Mouse (Mus musculus) adrenal gland, adult 2 months (tissue): Measurements from ENCODE around the gene Zdhhc5. TPM values are rescaled to one million over a fixed set of nuclear protein-coding genes. Genes with fewer than 3 reads are reported as not detected.

Source experiments
- DNase-seq: peaks from one replicate; pipeline ENCODE4 v3.0.0; 2021
- long read RNA-seq: library from polyadenylated mRNA; stranded (forward); transcript quantifications from one replicate; pipeline ENCODE4 v2.0.0, GENCODE M21; 2021
- polyA plus RNA-seq: library from polyadenylated mRNA; depleted of rRNA; stranded (reverse); fragments of >200 nt; gene quantifications from 2 replicates; pipeline ENCODE4 v1.2.3, GENCODE M21; 2012; rRNA removed
- total RNA-seq, 2 experiments: library from RNA; stranded (reverse); gene quantifications; 2 replicates each; pipeline ENCODE4 v1.2.3; 2021

Gene Zdhhc5
- 10 to 100 TPM; 61.7 to 74.4 TPM for total RNA-seq
- 37.5 and 46.3 TPM in 2 replicates for polyA plus RNA-seq
- long read RNA-seq, full-length matches to known transcripts: 21 of 29 reads
- long read RNA-seq, partial matches to known transcripts: 8 of 29 reads
- long read RNA-seq, other reads (novel, unspliced or antisense): 0 of 29 reads

DNA sequence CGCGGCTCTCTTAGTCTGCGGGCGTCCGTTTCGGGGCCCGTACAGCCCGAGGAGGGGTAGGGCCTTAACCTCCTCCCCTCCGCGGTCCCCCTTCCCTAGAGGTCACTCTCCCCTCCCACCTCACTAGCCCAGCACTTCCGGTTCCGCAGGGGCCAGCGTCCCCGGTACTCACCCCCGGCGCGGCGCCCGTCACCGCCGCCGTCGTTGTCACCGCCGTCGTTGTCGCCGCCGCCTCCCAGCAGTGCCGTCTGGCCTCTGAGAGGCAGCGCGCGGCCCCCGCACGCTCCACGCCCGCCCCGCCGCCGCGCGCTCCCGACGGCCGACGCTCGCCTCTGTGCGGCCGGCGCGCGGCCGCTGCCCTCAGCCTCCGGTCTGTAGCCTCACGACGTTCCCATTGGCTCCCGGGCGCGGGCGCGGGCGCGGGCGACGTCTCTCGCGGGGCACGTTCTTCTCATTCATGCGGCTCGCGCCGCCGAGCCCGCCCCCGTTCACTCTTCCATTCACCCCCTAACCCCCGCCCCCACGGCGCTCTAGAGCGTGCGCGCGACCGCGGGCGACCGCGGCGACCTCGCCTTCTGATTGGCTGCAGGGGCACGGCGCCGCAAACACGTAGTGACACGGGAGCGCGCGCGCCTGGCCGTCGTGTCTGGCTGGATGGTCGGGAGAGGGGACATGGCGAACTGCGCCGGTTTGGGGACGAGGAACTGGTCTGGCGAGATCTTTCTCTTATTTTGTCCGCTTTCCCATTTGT, at the start of gene Zdhhc5:
Gene Zdhhc5, minus strand, starts transcription at position 370 of the 751 bp plus-strand sequence.
- DNase-seq: peak; percentile 99

DNA sequence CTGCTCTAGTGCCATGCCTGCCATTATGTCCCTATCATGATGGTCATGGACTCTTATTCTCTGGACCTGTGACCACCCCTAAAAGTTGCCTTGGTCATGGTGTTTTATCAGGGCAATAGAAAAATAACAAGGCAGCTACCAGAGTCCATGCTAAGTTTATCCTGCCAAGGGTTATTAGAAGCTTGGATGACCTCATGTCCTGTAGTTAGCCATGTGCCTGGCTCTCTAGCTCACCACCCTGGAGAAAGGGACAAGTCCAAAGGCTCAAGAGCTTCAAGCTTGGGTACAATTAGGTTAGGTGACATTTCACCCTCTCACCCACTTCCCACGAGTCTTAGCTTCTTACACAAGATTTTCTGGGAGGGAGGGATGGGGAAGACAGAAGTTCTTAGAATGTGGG, 47.8 kb upstream of the Zdhhc5 start:
- DNase-seq: no peak

DNA sequence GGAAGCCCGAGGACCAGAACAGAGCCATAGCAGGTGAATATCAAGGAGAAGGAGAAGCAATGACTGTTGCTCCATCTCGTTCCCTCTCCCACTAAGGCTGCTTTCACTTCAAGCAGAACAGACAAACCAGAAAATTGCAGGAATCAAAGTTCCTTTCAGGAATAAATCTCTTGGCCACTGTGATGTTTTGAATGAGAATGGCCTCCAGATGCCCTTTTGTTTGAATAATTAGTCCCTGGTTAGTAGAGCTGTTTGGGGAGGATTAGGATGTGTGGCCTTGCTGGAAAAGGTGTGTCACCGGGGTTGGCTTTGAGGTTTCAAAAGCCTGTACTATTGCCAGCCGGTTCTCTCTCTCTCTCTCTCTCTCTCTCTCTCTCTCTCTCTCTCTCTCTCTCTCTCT, 47.3 kb upstream of the Zdhhc5 start:
- DNase-seq: no peak

DNA sequence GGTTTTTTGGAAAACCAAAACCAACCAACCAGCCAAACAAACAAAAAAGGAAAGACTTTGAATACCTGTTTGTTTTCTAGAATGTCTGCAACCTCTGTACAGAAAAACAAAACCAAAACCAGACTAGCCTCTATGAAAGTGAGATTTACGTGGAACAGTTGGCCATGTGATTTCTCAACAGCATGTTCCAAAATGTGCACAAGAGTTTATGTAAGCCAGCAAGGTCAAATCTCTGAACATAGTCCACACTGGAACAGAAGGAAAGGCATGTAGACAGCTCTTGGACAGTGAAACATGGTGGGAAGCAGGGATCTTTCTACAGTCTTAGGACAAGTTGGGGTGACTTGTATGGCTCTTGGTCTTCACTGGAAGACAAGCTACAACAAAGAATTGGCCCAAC, 46.9 kb upstream of the Zdhhc5 start:
- DNase-seq: no peak

DNA sequence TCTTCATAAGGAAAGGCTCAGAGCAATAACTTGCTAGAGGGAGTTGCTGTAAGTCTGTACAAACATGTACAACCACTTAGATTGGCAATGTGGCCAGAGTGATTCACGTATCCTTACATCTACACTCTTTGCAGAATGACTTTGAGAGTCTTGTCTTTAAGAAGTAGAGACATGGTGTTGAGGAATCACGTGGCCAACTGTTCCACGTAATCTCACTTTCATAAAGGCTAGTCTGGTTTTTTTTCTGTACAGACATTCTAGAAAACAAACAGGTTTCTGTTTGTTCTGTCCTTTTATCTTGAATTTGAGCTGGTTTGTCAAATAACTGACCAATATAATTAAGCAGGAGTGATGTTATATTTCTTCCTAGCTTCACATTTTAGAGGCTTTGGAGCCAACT, 46.3 kb upstream of the Zdhhc5 start:
- no peak for DNase-seq

DNA sequence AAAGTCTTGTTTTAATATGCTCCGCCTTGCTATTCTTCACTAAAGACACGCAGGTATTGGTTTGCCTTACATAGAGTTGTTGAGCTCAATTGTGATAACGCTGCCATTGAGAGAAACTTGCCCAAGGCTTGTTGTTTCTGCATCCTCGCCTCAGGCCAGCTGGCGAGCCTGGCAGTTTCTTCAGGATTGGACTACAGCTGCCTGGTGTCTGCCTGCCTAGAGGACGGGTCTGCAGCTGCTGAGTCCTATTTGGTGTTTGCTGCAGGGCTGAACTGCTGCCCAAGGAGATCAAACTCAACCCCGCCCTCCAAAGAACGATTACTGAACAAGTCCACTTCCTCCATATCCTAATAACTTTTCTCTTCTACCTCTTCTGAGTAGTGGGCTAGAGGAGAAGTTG, 45.8 kb upstream of the Zdhhc5 start:
- no peak for DNase-seq

DNA sequence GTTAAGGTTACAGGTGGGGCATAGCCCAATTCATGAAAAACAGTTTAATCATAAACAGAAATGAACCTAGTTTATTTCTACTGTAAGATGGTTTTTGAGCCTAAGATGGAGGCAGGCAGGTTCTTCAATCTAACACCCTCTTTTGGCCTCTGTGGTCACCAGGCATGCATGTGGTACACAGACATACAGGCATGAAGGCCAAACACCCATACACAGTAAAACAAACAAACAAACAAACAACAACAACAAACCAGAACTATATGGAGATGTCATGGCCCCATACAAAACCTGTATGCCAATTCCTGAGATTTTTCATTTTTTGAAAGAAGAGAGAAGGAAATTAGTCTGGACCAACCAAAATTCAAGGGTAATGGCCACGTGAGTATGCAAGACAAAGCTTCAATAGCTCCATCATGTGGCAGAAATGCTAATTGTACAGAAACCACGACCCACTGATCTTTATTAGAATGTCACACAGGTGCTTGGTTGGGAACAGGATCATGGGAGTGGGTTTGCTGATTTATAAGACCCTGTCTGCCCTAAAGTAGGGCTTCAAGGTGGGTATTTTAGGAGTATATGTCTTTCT, 43.7 kb upstream of the Zdhhc5 start:
- DNase-seq: no peak

DNA sequence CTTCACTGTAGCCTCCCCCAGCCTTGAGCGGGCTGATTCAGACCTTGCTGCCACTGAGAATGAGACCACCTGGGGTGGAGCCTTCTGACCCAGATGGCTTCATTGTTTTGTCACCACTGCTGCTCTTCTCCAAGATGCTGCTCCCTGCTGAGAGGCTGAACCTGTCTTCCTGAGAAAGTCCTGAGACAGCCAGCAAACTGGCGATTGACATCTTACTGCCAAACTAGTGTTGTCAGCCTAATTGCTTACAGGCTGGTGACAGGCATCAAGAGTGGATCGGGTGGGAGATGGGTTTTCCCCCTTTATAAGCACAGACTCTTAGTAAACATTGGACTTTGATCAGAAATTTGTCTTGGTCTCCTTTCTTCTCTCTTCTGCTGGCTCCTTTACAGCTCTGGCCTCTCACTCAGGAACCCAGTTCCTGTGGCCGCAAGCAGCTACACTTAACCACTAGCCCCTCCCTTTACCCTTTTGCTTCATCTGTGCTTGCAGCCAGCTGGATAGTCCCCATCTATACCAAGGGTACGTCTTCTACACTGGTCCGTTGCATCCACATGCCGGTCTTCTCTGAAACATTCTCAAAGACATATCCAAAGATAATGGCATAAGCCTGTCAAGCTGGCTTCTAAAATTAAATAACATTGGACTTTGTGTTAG, 42.2 kb upstream of the Zdhhc5 start:
- no peak for DNase-seq

DNA sequence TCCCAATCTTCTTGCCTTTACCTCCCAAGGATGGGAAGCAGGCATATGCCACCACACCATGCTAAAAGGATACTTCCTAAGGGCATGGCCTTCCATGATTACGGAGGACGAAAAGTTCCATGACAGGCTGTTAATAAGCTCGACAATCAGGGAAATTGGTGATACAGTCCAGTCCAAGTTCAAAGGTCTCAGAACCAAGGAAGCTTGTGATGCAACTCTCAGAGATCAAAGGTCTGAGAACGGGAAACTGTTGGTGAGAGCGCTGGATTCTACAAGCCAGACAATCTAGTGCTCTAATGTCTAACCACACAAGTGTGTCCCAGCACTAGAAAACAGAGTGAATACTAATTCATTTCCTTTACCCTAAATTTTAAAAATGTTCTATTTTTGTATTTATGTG, 41.3 kb upstream of the Zdhhc5 start:
- DNase-seq: no peak

DNA sequence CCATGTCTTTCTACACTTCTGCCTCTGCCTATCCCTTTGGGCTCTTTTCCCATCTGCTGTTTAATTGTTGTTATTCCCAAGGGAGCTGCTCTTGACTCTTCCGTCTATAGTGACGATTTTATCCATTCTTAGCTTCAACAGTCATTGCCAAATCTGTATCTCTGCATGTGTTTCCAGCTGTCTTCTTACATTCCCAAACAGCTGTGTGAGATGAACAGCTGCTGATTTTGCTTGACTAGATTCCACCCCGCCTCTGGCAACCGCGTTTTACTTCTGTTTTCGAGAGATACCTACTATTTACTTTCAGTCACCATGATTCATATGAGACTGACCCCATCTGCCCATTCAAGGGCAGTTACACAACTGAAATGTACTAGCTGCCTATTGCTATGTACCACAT, 35.1 kb upstream of the Zdhhc5 start:
- no peak for DNase-seq

DNA sequence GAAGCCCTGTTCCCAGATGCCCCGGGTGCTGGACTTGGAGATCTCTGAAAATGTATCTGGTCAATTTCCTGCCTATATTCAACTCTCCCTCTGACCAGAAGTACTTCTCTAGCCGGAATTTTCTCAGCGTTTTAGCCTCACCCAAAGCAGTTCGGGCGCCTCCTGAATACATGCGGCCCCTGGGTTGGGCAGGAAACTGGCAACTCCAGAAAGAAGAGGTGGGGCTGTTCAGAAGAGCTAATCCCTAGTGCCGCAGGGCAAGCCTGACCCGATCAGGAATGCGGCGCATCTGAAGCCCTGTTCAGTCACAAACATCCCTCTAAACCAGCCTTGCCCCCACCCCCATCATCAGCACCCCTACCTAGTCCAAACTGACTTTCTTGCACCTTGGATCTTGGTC, 29.1 kb upstream of the Zdhhc5 start:
- DNase-seq: no peak

DNA sequence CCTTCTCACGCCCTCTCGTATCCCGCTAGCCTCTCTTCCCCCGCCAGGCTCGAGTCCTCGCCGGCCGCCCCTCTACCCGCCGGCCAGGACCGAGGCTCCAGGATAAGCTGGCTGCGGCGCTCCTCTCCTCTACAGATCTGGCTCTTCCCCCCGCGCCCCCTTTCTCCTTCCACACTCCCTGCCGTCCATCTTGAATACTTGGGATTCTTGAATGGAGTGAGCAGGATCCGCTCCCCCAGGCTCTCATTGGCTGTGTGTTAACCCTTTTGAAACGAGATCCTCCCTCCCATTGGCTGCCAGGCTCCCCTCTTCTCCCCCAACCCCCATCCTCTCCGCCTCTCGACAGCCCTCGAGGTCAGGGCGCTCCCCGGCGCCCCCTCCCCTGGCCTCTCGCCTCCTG, 28.6 kb upstream of the Zdhhc5 start, which contains the start of gene Gm19426:
Gene Gm19426, minus strand, starts transcription at position 95 of the 400 bp plus-strand sequence.
- peak; percentile 81 for DNase-seq

DNA sequence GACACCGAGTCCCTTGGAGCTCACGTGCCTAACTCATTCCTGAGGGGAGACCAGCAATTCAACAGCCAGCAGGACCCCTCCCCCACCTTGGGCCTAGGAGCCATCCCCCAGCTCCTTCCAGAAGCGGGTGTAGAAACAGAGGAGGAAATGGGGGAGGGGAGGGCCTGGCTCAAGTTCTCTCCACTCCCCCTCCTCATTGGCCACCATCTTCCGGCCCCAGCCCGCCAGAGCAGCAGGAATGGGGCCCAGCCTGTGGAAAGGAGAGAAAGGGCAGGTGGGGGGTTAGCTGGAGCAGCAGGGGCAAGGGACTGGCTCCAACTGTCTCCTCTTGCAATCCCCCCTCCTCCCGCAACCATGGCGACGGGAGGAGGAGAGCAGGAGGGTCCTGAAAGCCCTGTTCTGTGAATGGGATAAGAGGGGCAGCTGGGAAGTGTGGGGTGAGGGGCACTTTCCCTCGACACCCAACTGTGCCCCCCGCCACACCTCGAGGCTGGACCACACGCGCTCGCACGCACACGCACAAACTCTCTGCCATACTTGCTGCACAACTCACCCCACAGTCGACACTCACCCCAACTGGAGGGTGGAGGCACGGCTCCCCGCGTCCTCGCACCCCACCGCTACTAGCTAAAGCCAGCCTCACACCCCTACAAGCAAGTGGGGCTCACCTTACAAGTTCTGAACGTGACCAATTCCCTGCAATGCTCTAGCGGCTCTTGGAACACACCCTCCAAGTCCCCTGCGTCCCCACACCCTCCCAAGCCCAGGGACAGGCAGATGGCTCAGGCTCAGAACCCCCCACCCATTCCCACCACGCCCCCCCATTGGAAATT, 27.7 kb upstream of the Zdhhc5 start:
- peak; percentile 35 for DNase-seq

DNA sequence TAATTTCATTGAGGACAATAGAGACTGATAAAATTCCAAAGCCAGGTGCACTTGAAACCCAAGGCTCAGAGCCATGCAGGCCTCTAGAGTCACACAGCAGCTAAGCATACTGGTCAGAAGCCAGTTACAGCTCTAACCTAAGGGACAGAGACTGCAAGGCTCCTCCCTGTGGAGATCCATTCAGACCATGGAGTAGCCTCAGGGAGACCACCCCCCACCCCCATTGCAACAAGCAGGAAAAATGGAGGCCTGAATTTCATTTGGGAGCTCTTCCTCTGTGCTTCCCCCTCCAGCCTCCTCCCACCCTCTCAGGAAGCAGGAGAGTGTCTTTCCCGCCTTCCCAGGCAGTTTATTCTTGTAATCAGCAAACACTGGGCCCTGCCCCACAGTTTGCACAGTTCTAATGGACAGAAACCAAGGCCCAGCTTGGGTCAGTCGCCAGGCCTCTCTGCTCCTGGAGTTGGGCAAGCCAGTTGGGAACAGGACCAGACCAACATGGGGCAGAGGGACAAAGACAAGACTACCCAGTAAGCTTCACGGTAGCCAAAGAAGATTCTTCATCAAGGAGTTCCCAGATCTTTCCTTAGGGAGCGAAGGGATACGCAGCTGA, 27.0 kb upstream of the Zdhhc5 start:
- DNase-seq: peak; percentile 44

DNA sequence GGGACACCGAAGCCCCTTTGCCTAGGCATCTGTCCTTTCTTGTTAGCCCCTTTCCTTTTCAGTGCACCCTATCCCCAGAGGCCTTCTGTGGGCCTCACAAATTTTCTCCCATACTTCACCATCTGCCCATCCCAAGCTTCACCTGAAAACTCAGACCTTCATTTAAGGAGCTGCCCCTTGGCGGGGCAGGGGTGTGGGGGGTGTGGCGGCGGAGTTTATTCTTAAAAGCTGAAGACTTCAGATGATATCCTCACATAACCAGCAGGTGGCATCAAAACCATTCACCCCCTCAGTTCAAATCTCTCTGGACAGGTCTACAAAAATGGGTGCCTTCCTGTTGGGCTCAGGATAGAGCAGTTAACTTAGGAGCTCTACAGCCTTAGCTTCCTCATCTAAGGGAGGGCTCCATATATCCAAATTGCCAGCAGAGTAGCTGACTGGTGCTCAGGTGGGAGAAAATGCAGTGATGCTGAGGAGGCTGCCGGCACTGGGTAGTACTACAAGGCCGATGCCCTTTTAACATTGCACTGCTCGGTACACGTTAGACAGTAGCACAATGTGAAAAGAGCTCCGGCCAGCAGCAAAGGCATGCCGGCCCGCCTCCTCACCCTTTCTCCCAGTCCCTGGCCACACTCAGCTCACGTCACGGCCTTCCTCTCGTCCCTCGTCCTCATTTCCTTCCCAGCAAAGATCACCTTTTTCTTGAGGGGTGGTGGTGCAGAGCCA, 25.8 kb upstream of the Zdhhc5 start:
- DNase-seq: no peak

DNA sequence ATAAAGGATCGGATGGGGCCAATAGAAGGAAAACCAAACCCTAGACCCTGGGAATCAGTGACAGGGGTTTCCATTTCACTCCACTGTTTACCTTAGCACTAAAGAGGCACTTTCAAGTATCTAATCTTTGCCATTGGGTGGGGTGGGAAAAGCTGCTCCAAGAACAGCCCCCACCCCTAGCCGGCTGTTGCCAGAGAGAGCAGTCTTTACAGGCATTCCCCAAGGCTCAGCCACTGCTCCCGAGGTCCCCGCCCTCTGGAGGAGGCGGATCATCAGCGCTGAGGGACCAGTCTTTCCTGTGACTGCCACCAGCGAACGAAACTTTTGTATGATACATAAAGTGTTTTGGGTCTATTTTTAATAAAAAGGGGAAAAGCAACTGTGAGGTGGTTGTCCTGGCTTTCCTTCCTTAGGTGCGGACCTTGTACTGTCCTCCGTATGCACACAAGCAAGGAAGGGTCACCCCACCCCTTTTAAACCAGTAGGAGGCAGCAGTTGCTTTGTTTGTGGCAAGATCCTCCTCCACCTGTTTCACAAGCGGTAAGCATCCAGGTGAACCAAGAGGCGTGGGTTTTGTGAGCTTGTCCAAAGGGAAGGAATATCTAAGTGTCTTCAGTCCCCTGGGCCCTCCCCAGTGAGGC, 23.4 kb upstream of the Zdhhc5 start:
- no peak for DNase-seq

DNA sequence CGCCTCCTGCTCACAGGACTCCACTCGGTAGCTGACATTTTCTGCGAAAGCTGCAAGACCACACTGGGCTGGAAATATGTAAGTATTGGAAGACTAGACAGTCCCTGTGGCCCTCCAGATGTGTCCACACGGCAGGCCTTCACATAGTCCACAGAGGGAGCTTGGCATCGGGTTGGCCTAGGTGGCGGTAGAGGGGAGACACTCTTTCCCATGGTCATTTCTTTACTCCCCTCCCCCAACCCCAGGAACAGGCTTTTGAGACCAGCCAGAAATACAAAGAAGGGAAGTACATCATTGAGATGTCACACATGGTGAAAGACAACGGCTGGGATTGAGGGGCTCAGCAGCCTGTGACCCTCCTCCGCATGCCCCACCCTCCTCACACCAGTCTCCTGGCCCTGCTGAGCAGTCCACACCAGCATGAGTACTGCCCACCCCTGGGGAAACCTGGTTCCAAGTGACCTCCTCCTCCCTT, 22.5 kb upstream of the Zdhhc5 start:
- no peak for DNase-seq

DNA sequence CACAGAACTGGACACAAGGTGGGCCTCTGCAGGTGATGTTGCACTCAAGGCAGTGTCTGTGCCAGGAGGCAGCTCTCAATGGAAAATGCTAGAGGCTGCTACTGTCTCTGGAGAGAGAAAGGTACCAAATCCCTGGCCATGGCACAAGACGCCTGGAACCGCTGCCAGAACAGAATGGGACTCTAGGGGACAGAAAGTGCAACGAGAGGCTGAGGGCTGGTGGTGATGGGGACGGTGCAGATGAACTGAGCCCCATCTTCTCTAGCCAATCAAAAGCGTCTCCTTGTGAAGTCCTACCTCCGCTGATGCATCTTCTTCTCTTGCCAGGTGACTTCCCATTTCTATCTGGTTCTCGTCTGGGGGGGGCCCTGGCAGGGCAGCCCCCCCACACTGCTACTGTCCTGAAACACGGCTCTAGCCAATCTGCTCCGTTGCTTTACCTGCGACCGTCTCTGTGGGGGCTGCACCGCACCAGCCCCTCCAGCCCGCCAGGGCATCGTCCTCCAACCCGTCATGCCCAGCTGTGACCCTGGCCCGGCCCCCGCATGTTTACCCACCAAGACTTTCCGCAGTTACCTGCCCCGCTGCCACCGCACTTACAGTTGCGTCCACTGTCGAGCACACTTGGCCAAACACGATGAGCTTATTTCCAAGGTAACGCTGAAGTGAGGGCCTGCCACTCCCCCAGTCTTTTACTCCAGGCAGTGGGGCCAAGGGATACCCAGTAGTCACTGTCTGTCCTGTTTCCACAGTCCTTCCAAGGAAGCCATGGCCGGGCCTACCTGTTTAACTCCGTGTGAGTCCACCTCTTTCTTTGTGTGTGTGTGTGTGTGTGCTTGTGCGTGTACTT, 21.6 kb upstream of the Zdhhc5 start:
- no peak for DNase-seq

DNA sequence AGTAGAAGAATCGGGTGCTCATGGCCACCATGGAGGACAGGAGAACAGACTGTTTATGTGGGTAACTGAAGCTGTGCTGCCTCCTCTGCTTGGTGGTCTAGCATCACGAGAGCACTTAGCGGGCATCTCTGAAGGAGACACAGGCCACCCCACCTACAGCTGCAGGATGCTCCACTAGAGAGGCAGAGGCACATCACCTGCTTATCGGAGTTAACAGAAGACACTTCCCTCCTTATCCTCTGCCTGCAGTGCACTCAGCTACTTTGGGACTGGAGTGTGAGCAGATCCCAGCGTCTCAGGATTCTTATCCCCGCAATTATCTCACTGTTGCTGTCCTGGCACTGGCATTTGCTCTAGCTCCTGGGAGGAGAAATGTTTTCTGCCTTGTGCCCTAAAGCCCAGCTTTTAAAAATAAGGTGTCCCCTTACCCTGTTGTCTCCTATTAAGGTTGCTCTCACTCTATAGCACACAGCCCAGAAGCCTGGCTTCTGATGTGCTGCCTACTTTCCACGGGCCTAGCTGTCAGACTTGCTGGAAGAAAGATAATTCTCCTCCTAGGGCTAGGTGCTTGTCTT, 20.5 kb upstream of the Zdhhc5 start:
- no peak for DNase-seq
